Mouse (Mus musculus): Measurements from ENCODE around the gene Btg1.

GRCm38 (mm10) chr10:96642014-96642413, 25.2 kb downstream of the Btg1 start:
- TF ChIP-seq CTCF (IDR thresholded peaks at IDR 0.05; ENCODE audit: low read depth), result no peak
- no peak for TF ChIP-seq EP300 (IDR thresholded peaks at IDR 0.05; ENCODE audit: low read depth)
